Mouse (Mus musculus) E14TG2a.4 (cell line): ENCODE results near the gene Bmp2k.
A peak's percentile ranks its signal among the peaks of the same experiment; 100 is the strongest.

Experiments
- H3K27me3 ChIP-seq: 2 replicates; pipeline ENCODE4 v1.6.1; 2014; ENCODE audit warnings: low read length, control low read depth; ENCODE audit not compliant: insufficient read depth
- H3K36me3 ChIP-seq: 2 replicates; pipeline ENCODE4 v1.6.1; 2014; ENCODE audit warnings: low read length, control low read depth; ENCODE audit not compliant: insufficient read depth
- H3K4me1 ChIP-seq: replicated peaks from 2 replicates; pipeline ENCODE4 v1.6.1; 2014; ENCODE audit warnings: low read depth, low read length, control low read depth
- H3K4me3 ChIP-seq: replicated peaks from 2 replicates; pipeline ENCODE4 v1.5.1; 2014; ENCODE audit warnings: mild to moderate bottlenecking, low read length
- H3K9me3 ChIP-seq: 2 replicates; pipeline ENCODE4 v1.6.1; 2014; ENCODE audit warnings: low read length, control low read depth
- CTCF ChIP-seq: conservative IDR thresholded peaks from 2 replicates; pipeline ENCODE4 v1.5.1; 2014; ENCODE audit warnings: low read length
- NANOG ChIP-seq: IDR thresholded peaks from 2 replicates; pipeline ENCODE4 v1.6.1; 2014; ENCODE audit warnings: borderline replicate concordance, low read length, mixed read lengths
- POU5F1 ChIP-seq: IDR thresholded peaks from 2 replicates; pipeline ENCODE4 v1.6.1; 2014; ENCODE audit warnings: low read length, borderline replicate concordance

Bmp2k gene

DNA sequence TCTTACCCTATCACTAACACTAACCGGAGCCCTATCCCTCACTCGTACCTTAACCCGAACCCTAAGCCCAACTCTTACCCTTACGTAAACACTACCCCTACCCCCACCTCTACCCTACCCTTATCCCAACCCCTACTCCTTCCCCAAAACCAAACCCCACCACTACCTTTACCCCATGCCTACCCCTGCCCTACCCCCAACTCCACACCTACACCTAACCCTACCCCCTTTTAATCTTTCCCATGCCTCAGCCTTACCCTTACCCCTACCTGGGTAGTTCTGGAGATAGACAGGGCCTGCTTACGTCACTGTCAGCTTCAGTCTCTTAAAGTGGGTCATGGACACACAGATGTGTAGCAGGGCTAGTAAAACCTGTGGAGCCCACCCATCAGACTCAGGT lies 51.4 kb downstream of the Bmp2k start:
- Histone ChIP-seq H3K27me3 (no peaks in the 10 kb centered on the region), H3K4me1 (no peaks in the 10 kb centered on the region), H3K4me3 (no peak overlapping the region), H3K9me3 (no peaks in the 10 kb centered on the region), H3K36me3 (0 out of 2 replicates have a peak, but pooled peaks cover 7% of the 10 kb centered on the region)
- TF ChIP-seq NANOG (no peak), CTCF (no peak), POU5F1 (no peak)

DNA sequence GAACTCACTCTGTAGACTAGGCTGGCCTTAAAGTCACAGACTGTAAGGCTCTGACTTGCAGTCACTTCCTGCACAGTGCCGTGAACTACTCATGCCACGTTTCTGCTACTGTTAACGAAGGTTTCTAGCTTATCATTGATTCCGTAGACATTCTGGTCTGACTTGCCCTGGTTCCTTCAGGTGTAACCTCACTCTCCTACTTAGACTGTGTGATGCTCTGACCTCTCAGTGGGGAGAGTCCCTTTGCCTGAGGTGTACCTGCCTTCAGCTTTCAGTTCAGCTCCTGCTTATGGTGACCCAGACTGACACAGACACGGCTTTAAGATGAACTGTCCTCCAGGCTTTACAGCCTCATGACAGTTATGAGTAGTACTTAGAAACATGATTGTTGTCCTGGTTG lies 56.7 kb downstream of the Bmp2k start:
- Histone ChIP-seq H3K9me3 (no peaks in the 10 kb centered on the region), H3K4me3 (no peak overlapping the region), H3K27me3 (no peaks in the 10 kb centered on the region), H3K36me3 (no peaks in the 10 kb centered on the region), H3K4me1 (no peaks in the 10 kb centered on the region)
- no peak for TF ChIP-seq NANOG
- no peak for TF ChIP-seq POU5F1
- TF ChIP-seq CTCF, result no peak

- no peaks in the 10 kb centered on the region for H3K9me3 ChIP-seq
- no peak overlapping the region for H3K4me3 ChIP-seq
- H3K36me3 ChIP-seq, result no peaks in the 10 kb centered on the region
- no peaks in the 10 kb centered on the region for H3K4me1 ChIP-seq
- no peaks in the 10 kb centered on the region for H3K27me3 ChIP-seq
- no peak for TF ChIP-seq POU5F1
- no peak for TF ChIP-seq NANOG
- TF ChIP-seq CTCF, result no peak
Observed at GRCm38 (mm10) chr5:97054801-97055200, 57.3 kb downstream of the Bmp2k start.

GRCm38 (mm10) chr5:97055511-97056068 lies 58.1 kb downstream of the Bmp2k start:
- Histone ChIP-seq H3K27me3 (no peaks in the 10 kb centered on the region), H3K36me3 (no peaks in the 10 kb centered on the region), H3K4me3 (no peak overlapping the region), H3K4me1 (no peaks in the 10 kb centered on the region), H3K9me3 (no peaks in the 10 kb centered on the region)
- TF ChIP-seq POU5F1, result no peak
- TF ChIP-seq CTCF, result peak; percentile 80

DNA sequence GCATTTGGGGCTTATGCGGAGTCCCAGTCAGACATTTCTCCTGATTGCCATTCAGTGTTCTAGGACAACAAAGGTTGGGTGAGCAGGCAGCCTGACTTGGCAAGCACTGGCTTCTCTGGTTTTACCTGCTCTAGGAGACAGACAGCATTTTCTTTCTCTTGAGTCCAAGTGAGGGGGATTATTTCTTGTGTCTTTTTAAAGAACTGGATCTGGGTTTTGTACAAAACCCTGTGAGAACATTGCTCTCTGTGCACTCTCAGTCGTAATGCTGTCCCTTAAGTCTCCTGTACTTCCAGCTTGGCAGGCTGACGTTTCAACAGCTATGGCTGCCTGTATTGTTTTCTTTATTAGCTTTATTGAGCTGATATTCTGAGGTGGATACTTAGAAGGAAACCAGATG lies 58.9 kb downstream of the Bmp2k start:
- Histone ChIP-seq H3K36me3 (no peaks in the 10 kb centered on the region), H3K9me3 (no peaks in the 10 kb centered on the region), H3K4me3 (no peak overlapping the region), H3K4me1 (no peaks in the 10 kb centered on the region), H3K27me3 (no peaks in the 10 kb centered on the region)
- TF ChIP-seq NANOG, result no peak
- TF ChIP-seq POU5F1, result no peak
- no peak for TF ChIP-seq CTCF

DNA sequence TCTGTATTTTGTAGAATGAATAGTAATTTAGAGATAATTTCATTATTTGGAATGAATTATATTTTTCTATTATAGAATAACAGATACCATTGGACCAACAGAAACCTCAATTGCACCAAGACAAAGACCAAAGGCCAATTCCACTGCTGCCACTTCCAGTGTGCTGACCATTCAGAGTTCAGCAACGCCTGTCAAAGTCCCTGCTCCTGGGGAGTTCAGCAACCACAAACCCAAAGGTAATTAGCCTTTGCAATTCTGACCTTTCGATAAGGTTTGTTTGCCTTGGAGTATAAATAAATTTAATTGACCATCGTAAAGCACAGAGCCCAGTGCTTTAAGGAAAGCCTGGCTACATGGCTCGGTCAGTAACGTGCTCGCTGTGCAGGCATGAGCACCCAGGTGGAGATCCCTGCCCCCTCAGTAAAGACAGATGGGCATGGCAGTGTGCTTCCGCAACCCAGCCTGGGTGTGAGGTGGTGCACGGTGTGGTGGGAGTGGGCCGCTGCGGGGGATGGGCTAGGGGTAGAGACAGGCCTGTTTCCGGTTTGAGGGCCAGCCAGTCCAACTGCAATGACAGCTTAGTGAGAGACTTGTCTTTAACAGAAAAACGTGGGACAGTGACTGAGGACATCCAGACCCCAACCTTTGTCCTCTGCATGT lies 59.4 kb downstream of the Bmp2k start:
- Histone ChIP-seq H3K4me1 (no peaks in the 10 kb centered on the region), H3K4me3 (no peak overlapping the region), H3K36me3 (no peaks in the 10 kb centered on the region), H3K9me3 (no peaks in the 10 kb centered on the region), H3K27me3 (no peaks in the 10 kb centered on the region)
- TF ChIP-seq CTCF (no peak), POU5F1 (no peak), NANOG (no peak)

GRCm38 (mm10) chr5:97060864-97061263 lies 63.4 kb downstream of the Bmp2k start:
- H3K4me1 ChIP-seq, result no peaks in the 10 kb centered on the region
- no peak overlapping the region for H3K4me3 ChIP-seq
- TF ChIP-seq NANOG (no peak), POU5F1 (no peak), CTCF (no peak)
- H3K27me3 ChIP-seq, result no peaks in the 10 kb centered on the region
- no peaks in the 10 kb centered on the region for H3K9me3 ChIP-seq
- peaks cover 11% of the 10 kb centered on the region for H3K36me3 ChIP-seq

DNA sequence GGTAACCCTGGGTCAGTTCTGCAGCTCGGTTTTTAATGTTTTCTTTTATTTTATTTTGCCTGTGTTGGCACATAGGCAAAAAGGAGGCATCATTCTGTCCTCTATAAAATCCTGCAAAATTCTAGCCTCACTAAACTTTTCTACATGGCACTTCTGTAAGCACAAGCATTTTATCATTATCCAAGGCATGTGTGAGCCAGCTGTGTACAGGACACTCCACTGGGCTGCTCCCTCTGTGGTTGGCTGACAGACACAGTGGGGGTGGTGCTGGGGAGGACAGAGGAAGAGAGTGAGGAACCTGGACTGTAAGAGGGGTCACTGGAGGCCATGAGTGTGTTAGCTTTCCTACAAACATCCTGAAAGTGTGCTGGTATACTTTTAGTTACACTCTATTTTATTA lies 64.6 kb downstream of the Bmp2k start:
- Histone ChIP-seq H3K36me3 (peaks cover 11% of the 10 kb centered on the region), H3K27me3 (no peaks in the 10 kb centered on the region), H3K4me1 (no peaks in the 10 kb centered on the region), H3K9me3 (no peaks in the 10 kb centered on the region), H3K4me3 (no peak overlapping the region)
- TF ChIP-seq POU5F1 (no peak), CTCF (no peak), NANOG (no peak)

- Histone ChIP-seq H3K4me3 (no peak overlapping the region), H3K9me3 (no peaks in the 10 kb centered on the region), H3K4me1 (no peaks in the 10 kb centered on the region), H3K36me3 (peaks cover 30% of the 10 kb centered on the region), H3K27me3 (no peaks in the 10 kb centered on the region)
- TF ChIP-seq CTCF (no peak), POU5F1 (no peak), NANOG (no peak)
Observed at GRCm38 (mm10) chr5:97065746-97066145, 68.3 kb downstream of the Bmp2k start.
